Mouse (Mus musculus) splenic B cell, adult 2 months (primary cell): ENCODE results near the gene Sgms1.

Source experiments
- DNase-seq: peaks from one replicate; pipeline ENCODE4 v3.0.0-alpha.2; 2011; ENCODE audit warnings: low read depth, low spot score
- H3K27me3 ChIP-seq: 2 replicates; pipeline ENCODE4 v1.6.1; 2012; ENCODE audit warnings: mild to moderate bottlenecking, low read length, moderate library complexity, mixed read lengths; ENCODE audit not compliant: control insufficient read depth, poor library complexity, insufficient read depth, severe bottlenecking
- H3K36me3 ChIP-seq: 2 replicates; pipeline ENCODE4 v1.6.1; 2012; ENCODE audit warnings: mild to moderate bottlenecking, low read length, moderate library complexity, mixed read lengths; ENCODE audit not compliant: control insufficient read depth, poor library complexity, insufficient read depth, severe bottlenecking

The Sgms1 gene

DNA sequence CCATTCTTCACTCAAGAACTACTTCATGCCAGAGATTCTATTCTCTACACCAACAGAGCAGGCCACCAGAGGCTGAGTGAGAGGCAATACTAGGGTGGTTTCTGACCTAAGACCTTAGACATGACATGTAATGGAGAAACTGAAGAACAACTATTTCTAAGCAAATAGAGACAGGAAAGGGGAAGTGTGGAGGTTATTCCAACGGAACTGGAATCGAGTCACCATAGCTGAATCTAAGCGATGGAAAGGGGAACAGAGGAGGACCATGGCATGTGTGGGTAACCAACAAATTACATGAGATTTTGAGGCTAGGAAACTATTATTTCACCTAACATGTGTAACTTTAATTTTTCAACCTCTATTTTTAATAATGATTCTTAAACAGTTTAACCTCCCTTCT, 78.5 kb downstream of the Sgms1 start:
- peak; percentile 26 for DNase-seq
- H3K27me3 ChIP-seq = no peaks in the 10 kb centered on the region

DNA sequence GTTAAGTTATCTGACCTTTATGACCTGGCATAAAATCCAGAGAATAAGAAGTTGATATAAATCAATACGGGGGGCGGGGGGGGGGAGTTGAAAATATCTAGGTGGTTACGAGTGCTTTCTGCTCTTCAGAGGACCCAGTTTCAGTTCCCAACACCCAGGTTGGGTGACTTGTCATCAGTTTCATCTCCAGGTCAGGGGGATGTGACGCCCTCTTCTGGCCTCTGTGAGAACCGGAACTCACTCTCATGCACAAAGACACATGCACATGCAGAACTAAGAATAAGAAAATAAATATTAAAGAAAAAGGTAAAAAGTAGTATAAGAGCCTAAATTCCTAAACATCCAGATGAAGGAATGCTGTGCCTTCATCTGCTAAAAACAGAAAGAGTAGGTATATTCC, 79.0 kb downstream of the Sgms1 start:
- DNase-seq = peak; percentile 40
- Histone ChIP-seq H3K27me3 (no peaks in the 10 kb centered on the region), H3K36me3 (no peaks in the 10 kb centered on the region)

More for the DNA sequence above, 78.5 kb downstream of the Sgms1 start:
- no peaks in the 10 kb centered on the region for H3K36me3 ChIP-seq

DNA sequence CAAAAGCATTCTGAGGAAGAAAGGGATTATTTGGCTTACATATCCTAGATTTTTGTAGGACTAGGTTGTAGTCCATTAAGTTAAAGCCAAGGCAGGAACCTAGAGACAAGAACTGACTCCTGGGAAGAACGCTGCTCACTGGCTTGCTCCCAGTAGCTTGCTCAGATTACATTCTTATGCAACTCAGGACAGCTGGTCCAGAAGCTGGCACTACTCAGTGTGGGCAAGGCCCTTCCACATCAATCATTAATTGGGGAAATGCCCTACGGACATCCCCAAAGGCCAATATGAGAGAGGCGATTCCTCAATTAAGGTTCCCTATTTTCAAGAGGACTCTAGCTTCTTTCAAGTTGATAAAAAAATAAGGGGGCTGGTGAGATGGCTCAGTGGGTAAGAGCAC, 80.2 kb downstream of the Sgms1 start:
- Histone ChIP-seq H3K27me3 (no peaks in the 10 kb centered on the region), H3K36me3 (no peaks in the 10 kb centered on the region)
- DNase-seq = no peak

DNA sequence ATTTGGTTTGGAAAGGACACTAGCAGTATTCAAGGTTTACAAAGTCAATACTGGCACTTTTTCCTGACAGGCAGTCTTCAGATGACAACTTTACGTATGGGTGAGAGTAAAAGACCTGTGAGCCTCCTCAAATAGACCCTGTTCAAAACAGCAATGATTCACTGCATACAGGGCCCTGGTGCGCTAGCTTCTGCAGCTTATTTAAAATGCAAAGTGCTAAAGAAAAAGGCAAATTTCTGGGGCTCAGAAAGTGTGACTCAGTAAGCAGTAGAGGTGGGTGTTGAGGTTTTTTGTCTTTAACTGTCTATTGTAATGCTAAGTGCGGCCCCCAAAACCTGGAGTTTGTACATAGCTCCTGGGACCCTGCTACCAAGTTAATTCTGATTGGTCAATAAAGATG, 81.2 kb downstream of the Sgms1 start:
- H3K36me3 ChIP-seq = no peaks in the 10 kb centered on the region
- no peaks in the 10 kb centered on the region for H3K27me3 ChIP-seq
- no peak for DNase-seq

DNA sequence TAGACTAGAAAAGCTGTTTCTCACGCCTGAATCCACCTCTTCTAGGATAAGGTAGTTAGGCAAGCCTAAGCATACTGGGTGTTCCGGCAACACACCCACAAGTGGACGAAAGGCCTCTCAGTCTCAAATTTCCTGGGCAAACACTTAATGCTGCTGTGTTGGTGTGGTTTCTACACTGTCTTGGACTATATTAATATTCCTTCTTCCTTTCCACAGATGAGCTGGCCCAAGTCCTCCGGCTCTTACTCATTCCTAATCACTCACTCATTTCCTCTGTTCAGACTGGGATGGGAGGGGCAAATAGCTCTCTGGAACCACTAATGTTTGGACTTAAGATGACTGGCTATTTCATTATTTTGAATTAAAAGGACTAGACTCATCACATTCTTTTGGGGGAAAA, 84.6 kb downstream of the Sgms1 start:
- DNase-seq = no peak
- Histone ChIP-seq H3K36me3 (no peaks in the 10 kb centered on the region), H3K27me3 (no peaks in the 10 kb centered on the region)

DNA sequence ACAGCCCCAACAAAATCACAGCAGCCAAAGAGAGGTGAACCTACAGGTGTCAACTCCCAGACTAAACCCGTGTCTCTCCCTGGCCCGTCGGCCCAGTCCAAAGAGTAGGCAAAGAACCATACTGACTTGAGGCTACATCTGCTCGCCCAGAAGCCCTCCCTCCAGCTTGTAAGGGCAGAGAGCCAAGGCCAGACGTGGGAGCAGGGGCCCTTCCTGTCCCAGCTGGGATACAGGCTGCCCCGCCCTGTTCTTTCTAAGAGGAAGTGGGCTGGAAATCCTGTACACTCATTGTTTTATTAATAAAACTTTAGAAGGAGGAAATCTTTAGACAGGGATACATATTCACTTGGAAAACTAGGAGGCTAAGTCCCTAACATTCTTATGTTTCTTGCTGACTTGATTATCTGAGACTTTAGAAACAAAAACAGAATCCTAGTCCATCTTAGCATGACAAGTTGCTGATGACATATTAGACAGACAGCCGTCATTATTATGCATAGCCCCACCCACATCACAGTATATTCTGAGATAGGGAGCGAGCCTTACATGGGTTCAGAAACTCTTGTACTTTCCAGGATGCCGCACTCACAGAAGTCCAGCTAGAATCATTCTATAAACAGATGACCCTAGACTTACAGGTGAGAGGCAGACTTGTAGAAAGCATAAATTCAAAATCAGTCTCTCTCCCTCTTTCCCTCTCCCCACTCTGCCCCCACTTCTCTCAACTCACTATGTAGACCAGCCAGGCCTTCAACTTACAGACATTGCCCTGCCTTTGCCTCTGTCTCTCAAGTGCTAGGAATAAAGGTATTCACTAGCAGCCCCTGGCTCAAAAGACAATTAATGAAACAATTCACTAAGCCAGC, 85.3 kb downstream of the Sgms1 start:
- DNase-seq = no peak
- no peaks in the 10 kb centered on the region for H3K36me3 ChIP-seq
- no peaks in the 10 kb centered on the region for H3K27me3 ChIP-seq

DNA sequence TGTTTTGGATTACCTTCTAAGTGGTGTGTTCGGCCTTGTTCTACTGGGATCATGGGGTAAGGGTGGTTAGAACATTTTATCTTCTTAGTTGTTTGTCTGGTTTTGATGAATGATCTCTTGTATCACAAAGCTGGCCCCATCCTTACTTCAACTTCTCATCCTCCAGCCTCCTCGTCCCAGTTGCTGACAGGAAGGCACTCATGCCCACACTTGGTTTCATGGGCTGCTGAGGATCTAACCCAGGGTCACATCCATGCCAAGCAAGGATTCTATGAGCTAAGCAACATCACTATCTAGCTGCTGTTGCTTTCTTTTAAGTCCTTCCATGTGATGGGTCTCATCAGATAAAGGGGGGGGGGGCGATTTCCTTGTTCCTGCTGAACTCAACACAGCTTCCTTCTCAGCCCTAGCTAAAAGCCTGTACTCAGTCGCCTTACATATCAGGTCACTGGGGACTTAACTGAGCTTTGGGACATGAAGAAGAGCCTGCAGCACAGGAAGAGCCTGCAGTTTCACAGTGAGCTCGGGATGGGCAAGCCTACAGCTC, 86.6 kb downstream of the Sgms1 start:
- no peaks in the 10 kb centered on the region for H3K36me3 ChIP-seq
- DNase-seq = no peak
- no peaks in the 10 kb centered on the region for H3K27me3 ChIP-seq

DNA sequence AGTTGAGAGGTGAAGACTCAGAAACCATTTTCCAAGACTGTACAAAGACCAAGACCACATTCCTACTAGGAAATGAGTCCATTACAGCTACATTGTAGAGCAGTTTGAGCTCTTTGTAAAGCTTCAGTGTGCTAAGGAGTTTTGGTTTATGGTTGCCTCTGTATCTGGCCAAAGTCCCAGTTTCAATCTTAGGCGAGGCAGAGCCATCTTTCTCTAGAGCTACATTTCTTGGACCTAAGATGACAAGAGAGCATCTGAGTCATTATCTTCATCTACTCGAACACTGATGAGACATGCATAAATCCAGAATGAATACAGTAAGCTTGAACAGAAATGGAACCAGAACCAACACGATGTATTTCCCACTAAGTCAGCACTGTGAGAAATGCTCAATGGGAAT, 87.9 kb downstream of the Sgms1 start:
- Histone ChIP-seq H3K36me3 (no peaks in the 10 kb centered on the region), H3K27me3 (no peaks in the 10 kb centered on the region)
- DNase-seq = no peak

DNA sequence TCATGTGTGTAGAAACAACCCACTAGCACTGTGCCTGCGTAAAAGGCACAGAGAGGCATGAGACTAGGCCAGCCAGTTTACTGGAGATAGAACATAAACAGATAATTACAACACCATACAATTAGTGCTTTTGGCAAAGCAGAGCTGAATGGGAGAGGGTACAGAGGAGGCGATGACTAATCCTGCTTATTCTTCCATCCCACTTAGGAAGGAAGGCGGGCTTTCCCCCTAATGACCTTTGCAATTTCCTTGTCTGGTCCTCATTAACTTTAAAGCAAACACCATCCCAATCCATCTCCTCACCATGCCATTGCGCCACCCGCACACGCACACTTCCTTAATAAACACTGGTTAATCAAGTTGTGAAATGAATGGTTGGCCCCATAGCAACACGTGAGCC, 91.3 kb downstream of the Sgms1 start:
- no peak for DNase-seq
- Histone ChIP-seq H3K27me3 (no peaks in the 10 kb centered on the region), H3K36me3 (no peaks in the 10 kb centered on the region)

DNA sequence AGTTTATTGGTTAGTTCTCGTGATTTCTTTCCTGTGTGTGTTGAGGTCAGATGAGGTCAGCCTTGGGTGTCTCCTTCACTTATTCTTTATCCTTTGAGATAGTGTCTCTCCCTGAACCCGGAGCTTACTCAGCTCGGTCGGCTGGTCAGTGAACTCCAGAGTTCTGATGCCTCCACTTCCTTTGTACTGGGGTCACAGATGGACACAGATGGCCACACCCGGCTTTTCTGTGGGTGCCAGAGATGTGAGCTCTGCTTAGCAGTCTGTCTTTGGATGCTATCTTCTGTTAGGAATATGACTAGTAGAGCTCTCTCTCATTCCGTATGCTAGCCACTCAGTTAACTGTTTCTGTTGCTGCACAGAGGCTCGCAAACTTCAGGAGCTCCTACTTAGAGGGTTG, 92.7 kb downstream of the Sgms1 start:
- H3K36me3 ChIP-seq = no peaks in the 10 kb centered on the region
- H3K27me3 ChIP-seq = no peaks in the 10 kb centered on the region
- no peak for DNase-seq

DNA sequence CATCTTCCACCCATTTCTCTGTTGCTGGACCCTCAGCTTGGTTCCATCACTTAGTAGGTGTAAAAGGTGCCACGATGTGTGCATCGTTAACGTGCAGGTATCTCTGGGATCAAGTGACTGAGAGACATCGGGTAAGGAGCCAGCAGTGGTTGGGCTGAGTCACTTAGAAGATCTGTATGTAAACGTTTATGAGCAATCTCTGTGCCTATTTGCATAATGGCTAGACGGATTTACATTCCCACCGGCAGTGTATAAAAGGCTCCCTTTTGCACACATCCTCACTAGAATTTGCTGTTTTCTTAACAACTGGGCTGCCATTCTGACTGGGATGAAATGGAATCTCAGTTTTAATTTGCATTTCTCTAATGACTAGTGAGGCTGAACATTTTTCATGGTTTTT, 93.9 kb downstream of the Sgms1 start:
- Histone ChIP-seq H3K27me3 (no peaks in the 10 kb centered on the region), H3K36me3 (no peaks in the 10 kb centered on the region)
- DNase-seq = no peak

DNA sequence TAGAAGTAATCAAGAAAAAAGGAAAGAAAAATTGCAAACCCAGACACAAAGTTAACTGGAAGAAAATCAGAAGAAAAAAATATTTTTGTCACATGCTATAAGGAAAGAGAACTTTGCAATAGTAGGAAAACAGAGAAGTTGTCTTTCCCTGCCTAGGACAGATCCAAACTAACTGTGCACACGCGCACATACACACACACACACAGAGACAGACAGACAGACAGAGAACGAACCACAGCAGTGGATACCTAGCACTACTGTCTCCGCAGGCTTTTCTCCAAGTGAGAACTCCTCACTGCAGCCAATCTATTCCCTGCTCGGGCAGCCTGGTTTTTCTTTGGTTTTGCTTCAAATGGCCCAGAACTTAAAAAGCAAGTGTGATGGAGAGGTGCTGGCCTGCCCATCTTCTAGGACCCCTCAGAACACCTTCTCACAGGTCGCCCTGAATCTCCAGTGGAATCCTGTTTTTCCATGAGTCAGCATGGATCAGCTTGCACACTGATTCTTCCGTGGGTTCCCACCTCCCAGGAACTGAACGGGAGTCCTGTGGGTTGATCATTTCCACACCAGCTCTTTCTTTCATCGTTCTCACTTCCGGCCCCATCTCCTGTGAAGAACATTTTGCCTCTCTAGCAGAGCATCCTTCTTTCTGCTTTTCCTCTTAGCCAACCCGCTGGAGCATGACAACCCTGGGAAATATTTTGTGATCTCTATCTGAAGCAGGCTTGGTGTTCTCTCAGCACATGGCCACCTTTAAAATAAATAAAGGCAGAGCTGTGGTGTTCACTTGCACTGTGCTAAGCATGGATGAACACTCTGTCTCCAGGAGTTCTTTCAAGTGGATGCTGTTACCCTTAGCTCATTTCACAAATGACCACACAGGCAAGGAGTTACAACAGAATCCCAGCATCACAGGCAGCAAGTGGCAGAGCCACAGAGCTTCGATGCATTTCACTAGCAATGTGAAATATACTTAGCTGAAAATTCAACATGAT, 96.4 kb downstream of the Sgms1 start:
- Histone ChIP-seq H3K36me3 (no peaks in the 10 kb centered on the region), H3K27me3 (no peaks in the 10 kb centered on the region)
- no peak for DNase-seq

DNA sequence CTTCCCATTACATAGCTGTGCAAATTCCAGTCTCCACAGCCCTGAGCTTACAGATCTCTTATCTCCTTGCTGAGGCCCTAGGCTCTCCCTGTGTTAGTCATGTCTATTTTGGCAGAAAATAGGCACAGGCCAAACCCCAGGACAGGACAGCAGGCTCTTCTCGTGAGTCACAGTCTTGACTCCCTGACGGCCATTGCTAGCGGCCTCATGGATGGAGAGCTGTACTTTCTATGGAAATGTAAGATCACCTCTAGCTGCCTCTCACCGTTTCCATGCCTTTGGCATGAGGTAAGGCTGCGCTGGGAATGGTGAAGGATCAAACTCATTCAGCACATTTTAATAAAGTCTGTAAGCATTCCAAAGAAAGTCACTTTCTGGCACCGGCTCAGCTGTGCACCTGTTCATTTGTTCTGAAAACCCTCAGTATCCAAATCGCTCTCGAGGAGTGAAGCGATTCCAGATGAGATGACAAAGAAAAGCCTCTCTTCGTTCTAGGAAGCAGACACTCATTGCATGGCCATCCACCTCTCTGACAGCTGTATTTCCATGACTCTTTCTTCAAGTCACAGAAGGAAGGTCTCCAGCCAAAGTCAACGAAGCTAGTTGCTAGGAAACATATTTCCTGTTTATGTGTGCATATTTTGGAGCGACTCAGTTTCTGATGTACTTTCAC, 97.3 kb downstream of the Sgms1 start:
- no peaks in the 10 kb centered on the region for H3K27me3 ChIP-seq
- DNase-seq = peak; percentile 76
- no peaks in the 10 kb centered on the region for H3K36me3 ChIP-seq

DNA sequence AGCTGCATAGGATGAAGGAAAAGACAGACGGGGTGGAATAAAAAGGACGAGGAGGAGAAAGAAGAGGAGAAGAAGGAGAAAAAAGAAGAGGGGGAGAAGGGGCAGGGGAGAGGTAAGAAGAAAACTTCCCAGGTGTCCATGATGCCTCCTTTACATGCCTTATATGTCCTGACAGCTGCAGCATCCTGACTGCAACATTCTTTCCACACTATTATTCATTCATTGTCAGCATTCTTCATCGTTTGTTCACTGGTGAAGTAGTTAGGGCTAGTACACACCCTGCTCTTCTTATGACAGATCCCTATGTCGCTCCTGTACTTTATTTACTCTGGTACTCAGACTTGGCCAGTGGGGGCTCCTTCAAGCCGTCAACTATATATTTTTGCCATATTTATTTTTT, 98.4 kb downstream of the Sgms1 start:
- no peaks in the 10 kb centered on the region for H3K36me3 ChIP-seq

More for the DNA sequence above, 98.4 kb downstream of the Sgms1 start:
- DNase-seq = no peak
- no peaks in the 10 kb centered on the region for H3K27me3 ChIP-seq
